Mouse (Mus musculus): ENCODE data around the gene 2310057M21Rik.

2310057M21Rik gene

DNA sequence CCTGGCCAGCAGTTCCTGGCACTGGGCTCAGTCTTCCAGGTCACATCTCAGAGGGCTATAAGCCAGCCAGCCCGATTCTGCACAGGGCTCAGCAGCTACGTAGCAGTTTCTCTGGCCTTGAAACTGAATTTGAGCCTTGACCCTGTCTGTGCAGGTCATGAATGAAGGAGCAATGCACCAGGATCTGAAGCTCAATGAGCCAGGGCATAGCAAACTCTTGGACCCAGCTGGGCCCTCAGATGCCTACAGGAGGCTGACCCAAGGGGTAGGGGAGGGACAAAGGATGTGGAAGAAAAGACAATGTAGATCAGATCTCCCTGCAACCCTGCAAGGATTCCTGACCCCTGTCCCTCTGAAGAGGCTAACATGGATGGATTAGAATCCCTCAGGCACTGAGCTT lies 40.4 kb downstream of the 2310057M21Rik start, which contains the start of gene Cuzd1:
Cuzd1 (minus strand) TSS at position 101 of the 400 bp plus-strand sequence.
- DNase-seq (ENCODE audit: extremely low spot score, low spot score), result no peak

DNA sequence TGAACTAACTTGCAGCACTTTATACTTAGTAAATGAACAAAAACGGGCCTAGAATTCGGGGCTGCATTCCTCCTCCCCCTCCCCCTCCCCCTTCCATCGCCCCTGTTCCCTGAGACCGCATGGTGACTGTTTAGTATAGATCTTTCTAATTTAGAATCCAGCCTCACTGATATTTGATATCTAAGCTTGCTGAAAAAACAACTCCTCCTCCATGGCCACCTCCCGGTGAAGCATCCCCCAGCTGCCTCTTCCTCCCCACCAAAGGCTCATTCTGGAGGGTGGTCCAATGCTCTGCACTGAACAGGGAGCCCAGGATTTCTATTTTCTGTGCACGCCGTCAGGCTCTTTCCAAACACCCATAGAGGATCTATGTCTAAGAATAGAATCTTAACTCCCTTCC lies 44.2 kb downstream of the 2310057M21Rik start:
- DNase-seq (ENCODE audit: extremely low spot score, low spot score), result no peak

DNA sequence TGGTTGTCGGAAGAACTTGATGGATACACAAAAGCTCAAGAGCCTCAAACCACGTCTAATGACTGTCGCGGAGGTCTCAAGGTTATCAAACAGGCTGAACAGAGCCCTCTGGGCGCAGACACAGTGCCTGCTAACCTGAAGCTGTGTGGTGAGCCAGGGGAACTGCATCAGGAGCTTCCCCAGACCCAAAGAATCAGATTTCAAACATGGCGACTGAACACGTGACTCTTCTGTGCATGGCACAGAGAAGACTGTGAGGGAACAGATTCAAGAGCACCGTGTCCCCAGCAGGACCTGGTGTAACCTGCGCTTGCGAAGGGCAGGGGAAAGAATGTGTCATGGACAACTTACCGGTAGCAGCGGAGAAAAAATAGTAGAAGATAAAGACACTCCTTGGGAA lies 45.0 kb downstream of the 2310057M21Rik start:
- DNase-seq (ENCODE audit: extremely low spot score, low spot score), result no peak

DNA sequence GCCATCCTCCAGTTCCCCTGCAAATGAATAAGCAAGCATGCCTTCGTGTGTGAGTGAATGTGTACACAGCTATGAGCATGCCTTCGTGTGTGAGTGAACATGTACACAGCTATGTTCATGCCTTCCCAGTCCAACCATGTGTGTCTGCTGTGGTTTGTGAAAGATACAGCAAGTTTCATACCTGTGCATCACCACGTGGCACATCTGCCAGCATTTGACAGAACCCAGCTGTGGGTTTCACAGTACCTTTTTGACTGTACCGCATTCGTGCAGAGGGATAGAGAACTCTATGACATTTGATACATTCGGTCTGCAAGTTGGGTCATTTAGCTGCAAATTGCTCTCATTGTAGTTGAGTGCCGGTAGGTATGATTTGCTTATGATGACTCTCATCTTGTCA lies 48.1 kb downstream of the 2310057M21Rik start:
- no peak for DNase-seq (ENCODE audit: extremely low spot score, low spot score)

DNA sequence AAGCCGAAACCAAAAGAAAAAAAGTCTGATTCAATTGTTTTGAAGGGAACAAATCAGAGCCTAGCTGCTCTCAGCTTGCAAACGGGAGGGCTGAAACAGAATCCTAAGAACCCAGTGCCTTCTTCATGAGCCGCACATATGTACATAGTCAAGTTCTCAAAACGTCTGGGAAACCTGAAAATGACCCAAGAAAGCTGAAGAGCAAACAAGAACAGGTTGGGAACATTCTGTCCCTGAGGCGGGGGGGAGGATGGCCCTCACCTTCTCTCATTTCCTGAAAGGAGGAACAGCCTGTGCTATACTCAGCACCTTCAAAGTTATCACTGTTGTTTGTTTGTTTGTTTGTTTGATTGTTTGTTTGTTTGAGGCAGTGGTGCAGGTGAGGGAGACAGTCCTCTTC lies 55.8 kb downstream of the 2310057M21Rik start:
- no peak for DNase-seq (ENCODE audit: extremely low spot score, low spot score)

DNA sequence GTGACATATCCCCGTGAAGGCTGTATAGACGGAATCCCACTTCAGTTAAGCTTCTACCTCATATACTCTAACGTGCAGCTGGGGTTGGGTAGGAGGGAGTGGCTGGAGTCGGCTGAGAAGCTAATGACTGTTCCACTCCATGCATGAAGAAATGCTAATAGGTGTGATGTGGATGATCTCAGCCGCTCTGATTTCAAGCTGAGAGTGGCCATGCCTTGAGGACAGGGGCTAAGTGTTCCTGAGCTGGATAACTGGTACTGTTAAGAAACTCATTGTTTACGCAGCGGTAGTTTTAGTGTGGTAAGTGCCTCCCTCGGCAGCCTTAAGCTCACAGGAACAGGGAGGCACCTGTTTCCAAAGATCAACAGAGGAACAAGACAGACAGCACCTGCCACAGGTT lies 59.2 kb downstream of the 2310057M21Rik start:
- no peak for DNase-seq (ENCODE audit: extremely low spot score, low spot score)

DNA sequence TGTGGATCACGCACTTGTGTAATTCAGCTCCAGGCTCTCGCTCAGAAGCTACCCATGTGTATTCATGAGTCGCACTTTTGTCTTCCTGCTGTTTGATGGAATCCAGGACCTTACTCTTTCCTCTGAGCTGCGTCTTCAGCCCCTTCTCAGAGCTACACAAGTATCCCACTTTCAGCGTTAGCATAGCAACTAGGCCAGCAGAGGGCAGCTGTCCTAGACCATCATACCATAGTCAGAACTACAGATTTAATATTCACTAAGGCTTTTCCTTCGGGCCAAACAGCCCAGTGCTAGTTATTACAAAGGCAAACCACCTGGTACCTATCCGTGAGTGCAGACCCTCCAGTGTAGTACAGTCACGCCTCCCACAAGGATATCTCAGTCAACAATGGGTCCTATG lies 65.4 kb downstream of the 2310057M21Rik start:
- DNase-seq (ENCODE audit: extremely low spot score, low spot score), result no peak

All from neural tube, embryonic 10.5 days (tissue).